Mouse (Mus musculus) megakaryocyte-erythroid progenitor cell, adult 5 weeks (primary cell): ENCODE results near the gene Hamp2. TPM values are rescaled to one million over a fixed set of nuclear protein-coding genes. Genes with fewer than 3 reads are reported as not detected.

Experiments
- polyA plus RNA-seq: library from polyadenylated mRNA; stranded (reverse); fragments of >175 nt; gene quantifications from 2 replicates; pipeline ENCODE4 v1.2.3, GENCODE M21; 2012

Gene Hamp2
- not detected in 2 replicates for polyA plus RNA-seq

DNA sequence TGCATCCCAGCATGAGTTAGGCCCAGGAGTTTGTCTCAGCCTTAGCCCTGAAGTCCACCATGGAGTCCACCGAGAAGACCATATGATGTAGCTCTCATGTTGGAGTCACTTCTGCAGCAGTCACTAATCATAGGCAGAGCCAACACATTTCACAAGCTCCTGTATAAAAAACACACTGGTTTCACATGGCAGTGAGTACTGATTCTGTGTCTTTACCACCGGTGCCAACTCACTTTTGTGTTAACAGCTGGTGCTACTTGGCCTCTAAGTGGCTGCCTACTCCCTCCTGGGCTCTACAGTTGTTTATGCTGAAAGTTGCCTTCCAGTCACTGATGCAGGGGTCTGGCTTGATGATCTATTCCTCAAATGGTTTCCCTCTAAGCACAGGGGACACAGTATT lies at the start of gene Hamp2:
Gene Hamp2 (minus strand): TSS at position 101 of the 400 bp plus-strand sequence.

DNA sequence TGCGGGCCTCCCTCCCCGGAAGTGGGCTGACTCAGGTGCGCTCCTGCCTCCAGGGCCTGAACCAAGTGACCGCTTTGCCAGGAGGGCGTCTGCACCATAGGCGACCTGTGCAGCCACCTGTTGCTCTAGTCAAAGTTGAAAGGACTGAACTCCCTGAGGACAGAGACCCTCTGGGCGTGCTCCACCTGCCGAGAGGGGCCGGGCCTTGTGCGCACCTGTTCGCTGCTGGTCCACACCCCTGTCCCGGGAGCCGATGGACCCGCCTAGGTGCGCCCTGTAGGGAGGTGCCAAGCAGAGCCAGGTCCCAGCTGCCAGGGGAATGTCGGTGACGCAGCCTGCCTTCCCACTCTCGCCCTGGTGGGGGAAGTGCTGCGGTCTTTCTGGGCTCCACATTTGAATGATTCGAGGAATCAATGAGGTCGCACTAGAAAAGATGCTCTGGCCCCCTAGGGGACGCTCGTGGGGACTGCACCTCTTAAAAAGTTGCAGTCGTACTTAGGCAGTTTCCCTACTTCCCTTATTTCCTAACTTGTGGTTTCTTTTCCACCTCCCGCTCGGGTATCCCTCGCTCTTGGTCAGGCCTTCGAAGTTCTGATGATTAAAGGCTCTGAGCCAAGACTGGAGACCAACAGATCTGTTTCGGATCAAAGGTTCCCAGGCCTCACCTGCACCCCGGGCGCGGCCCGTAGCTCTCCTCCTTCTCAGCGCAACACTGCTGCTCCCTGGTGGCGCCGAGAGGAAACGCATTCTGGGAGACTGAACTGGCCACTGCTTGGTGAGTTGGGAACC lies 49.2 kb upstream of the Hamp2 start, which contains the start of gene Fam187b:
Gene Fam187b (plus strand): TSS at position 290 of the 789 bp plus-strand sequence.

DNA sequence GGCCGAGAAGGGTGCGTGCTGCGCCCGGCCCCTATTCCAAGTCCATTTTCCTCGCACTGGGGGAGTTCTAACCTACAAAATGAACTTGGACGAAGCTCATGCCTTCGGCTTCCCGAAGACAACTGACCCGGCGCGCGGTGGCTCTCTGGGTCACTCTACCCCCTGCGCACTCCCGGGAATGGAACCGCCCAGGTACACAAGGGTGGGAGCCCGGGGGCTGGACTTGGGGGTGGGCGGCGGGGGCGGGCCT lies 48.7 kb upstream of the Hamp2 start, which contains the start of gene Lsr:
Gene Lsr (minus strand): TSS at position 214 of the 250 bp plus-strand sequence.

DNA sequence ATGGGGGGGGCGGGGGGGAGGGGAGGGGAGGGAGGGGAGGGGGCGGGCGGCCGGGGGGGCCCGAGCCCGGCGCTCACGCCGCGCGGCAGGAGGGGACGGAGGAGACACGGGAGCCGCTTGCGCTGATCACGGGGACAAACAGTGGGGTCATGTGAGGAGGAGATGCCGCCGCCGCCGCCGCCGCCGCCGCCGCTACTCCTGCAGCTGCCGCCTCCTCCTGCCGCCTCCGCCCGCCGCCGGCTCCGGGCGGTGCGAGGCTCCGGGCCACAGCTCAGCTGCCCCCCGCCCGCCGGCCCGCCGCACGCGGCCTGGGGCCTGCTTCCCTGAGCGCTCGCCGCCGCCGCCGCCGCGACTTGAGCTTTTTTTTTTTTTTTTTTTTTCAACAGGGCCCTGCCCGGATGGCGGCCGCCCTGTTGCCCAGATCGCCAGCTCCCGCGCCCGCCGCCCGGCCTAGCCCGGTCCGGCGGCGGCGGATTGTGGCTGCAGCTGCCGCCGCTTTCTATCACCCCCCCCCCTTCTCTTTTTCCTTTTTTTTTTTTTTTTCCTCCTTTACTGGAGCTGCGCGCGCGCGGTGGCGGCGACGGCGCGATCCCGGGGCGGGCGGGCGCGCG lies 32.4 kb upstream of the Hamp2 start, which contains the start of gene Usf2:
Gene Usf2 (minus strand): TSS at position 48 of the 611 bp plus-strand sequence.

DNA sequence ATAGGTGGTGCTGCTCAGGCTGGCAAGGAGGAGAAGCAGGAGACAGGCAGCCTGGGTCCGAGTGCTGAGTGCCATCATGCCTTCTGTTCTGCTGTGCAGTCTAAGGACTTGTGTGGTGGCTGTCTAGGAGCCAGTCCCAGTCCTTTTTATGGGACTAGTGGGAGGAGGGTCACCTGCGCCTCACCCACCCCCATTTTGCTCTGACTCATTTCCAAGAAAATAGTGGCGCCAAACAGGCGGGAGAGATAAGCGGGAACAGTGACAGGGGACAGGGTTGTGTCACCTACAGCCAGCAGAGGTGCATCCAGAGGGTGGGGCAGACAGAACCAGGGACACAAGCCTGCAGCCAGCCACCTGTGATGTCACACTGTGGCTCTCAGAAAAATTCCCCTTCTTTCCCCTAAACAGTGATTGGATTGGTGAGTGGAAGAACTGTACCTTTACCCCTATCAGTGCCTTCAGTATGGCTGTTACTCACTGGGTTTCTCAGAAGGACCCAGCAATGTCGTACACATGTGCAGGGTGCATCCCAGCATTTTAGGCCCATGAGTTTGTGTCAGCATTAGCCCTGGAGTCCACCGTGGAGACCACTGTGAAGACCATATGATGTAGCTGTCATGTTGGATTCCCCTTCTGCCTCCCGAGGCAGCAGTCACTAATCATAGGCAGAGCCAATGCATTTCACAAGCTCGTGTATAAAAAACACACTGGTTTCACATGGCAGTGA lies 19.6 kb upstream of the Hamp2 start, which contains the start of gene Hamp:
Gene Hamp (minus strand): TSS at position 124 of the 727 bp plus-strand sequence.

DNA sequence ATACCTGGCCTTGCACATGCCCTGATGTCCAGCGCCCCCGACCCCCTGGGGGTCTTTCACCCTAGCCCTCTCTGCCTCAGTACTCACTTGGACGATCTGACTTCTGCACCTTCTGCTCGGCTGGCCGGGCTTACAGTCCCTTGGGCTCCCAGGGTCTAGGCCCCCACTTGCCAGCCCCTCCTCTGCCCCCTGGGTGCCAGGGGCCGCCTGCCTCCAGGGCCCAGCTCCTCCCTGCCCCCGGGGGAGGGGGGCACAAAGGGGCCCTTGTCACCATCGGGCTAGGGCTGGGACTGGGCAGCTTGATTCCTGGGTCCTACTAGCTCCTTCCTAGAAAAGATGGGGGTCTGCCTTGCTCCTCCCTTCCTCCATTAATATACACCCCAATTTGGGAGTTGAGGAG lies 9.7 kb downstream of the Hamp2 start, which contains the start of gene Mag:
Gene Mag (minus strand): TSS at position 142 of the 400 bp plus-strand sequence.

DNA sequence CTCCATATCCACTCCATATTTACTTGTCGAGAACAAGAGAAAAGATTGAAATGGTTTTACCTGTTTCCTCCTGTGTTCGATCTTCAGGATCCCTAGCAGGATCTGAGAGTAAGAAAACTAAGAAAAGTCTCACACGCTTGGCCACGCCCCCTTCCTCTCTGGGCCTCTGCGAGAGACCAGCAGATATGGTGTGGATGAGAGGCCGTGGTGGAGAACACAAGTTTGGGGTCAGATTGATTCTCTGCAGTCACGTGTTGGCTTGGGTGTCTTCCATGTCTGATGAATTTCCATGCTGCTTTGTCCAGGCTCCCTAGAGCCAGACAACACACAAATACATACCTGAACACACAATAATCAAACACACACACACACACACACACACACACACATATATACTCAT lies 44.3 kb downstream of the Hamp2 start, which contains the start of gene Cd22:
Gene Cd22 (minus strand): TSS at position 167 of the 400 bp plus-strand sequence.

Other genes starting within 250 kb of the Hamp2 start
- not detected in 2 replicates for gene 2200002J24Rik, start 225.8 kb downstream of the Hamp2 start, polyA plus RNA-seq
- gene Atp4a, start 212.5 kb downstream of the Hamp2 start, polyA plus RNA-seq: 0.93 and 1.6 TPM in 2 replicates
- 48.5 and 64.1 TPM in 2 replicates for gene Tmem147, start 195.1 kb downstream of the Hamp2 start, polyA plus RNA-seq
- not detected in 2 replicates for gene Gapdhs, start 181.0 kb downstream of the Hamp2 start, polyA plus RNA-seq
- gene Sbsn, start 173.2 kb downstream of the Hamp2 start, polyA plus RNA-seq: 1.7 and 3.2 TPM in 2 replicates
- 2.0 and 6.7 TPM in 2 replicates for gene Dmkn, start 160.9 kb downstream of the Hamp2 start, polyA plus RNA-seq
- gene Krtdap, start 136.8 kb downstream of the Hamp2 start, polyA plus RNA-seq: not detected in 2 replicates
- gene Ffar2, start 100.9 kb downstream of the Hamp2 start, polyA plus RNA-seq: 11.4 and 19.2 TPM in 2 replicates
- not detected in 2 replicates for gene Ffar3, start 68.5 kb downstream of the Hamp2 start, polyA plus RNA-seq
- 0.10 and 0.13 TPM in 2 replicates for gene Ffar1, start 63.1 kb downstream of the Hamp2 start, polyA plus RNA-seq
- 5.0 and 5.4 TPM in 2 replicates for gene Cd22, start 44.3 kb downstream of the Hamp2 start, polyA plus RNA-seq
- gene Mag, start 9.8 kb downstream of the Hamp2 start, polyA plus RNA-seq: 0.37 and 0.72 TPM in 2 replicates
- not detected in 2 replicates for gene Hamp, start 19.4 kb upstream of the Hamp2 start, polyA plus RNA-seq
- gene Usf2, start 32.1 kb upstream of the Hamp2 start, polyA plus RNA-seq: 169 and 182 TPM in 2 replicates
- 1.3 and 1.5 TPM in 2 replicates for gene Lsr, start 48.8 kb upstream of the Hamp2 start, polyA plus RNA-seq
- 0.08 TPM in 1 of 2 replicates, not detected in the other for gene Fam187b, start 49.1 kb upstream of the Hamp2 start, polyA plus RNA-seq
- 870 and 944 TPM in 2 replicates for gene Fxyd5, start 117.8 kb upstream of the Hamp2 start, polyA plus RNA-seq
- 0.36 and 1.3 TPM in 2 replicates for gene Fxyd7, start 126.8 kb upstream of the Hamp2 start, polyA plus RNA-seq
- 4.9 and 6.1 TPM in 2 replicates for gene Fxyd1, start 132.5 kb upstream of the Hamp2 start, polyA plus RNA-seq
- 0.01 TPM in 1 of 2 replicates, not detected in the other for gene Lgi4, start 134.7 kb upstream of the Hamp2 start, polyA plus RNA-seq
- not detected in 2 replicates for gene Fxyd3, start 152.0 kb upstream of the Hamp2 start, polyA plus RNA-seq
- gene Hpn, start 190.6 kb upstream of the Hamp2 start, polyA plus RNA-seq: 25.3 and 28.7 TPM in 2 replicates
- gene Scn1b, start 202.3 kb upstream of the Hamp2 start, polyA plus RNA-seq: 4.3 TPM in 2 replicates
- 206 and 233 TPM in 2 replicates for gene Gramd1a, start 231.2 kb upstream of the Hamp2 start, polyA plus RNA-seq